Mouse (Mus musculus) olfactory bulb, adult 2 months (tissue): ENCODE results near the gene Gdf1. TPM values are rescaled to one million over a fixed set of nuclear protein-coding genes. Genes with fewer than 3 reads are reported as not detected.

Source experiments
- H3K27ac ChIP-seq: fragments of 200-500 bp; 2 replicates; pipeline ENCODE4 v1.5.1; 2012; ENCODE audit warnings: low read depth, low read length; ENCODE audit not compliant: insufficient read depth
- H3K4me1 ChIP-seq: fragments of 200-500 bp; 2 replicates; pipeline ENCODE4 v1.6.1; 2012; ENCODE audit warnings: low read length; ENCODE audit not compliant: control insufficient read depth, insufficient read depth
- H3K4me3 ChIP-seq: fragments of 200-500 bp; 2 replicates; pipeline ENCODE4 v1.5.1; 2012; ENCODE audit warnings: mild to moderate bottlenecking, low read depth, low read length, moderate library complexity; ENCODE audit not compliant: insufficient read depth
- CTCF ChIP-seq: fragments of 200-500 bp; IDR thresholded peaks from 2 replicates; pipeline ENCODE4 v1.5.1; 2012; ENCODE audit warnings: low read depth, mild to moderate bottlenecking, low read length, moderate library complexity; ENCODE audit not compliant: insufficient read depth
- POLR2A ChIP-seq: fragments of 200-500 bp; IDR thresholded peaks from 2 replicates; pipeline ENCODE4 v1.6.1; 2012; ENCODE audit warnings: mild to moderate bottlenecking, low read depth, low read length, moderate library complexity; ENCODE audit not compliant: insufficient read depth
- WGBS: fragments of 180-500 bp; shearing (Covaris S2); methylation state at CpG from one replicate; pipeline ENCODE4 v1.1.7; 2018; 5-methylcytosine and 5-hydroxymethylcytosine counted together
- polyA plus RNA-seq: library from polyadenylated mRNA; stranded (reverse); fragments of >200 nt; gene quantifications from 2 replicates; pipeline ENCODE4 v1.2.4, GENCODE M21; 2012; ENCODE audit warnings: low replicate concordance; ENCODE audit not compliant: missing spikeins, insufficient read depth, insufficient read length

Gdf1 gene
- polyA plus RNA-seq, 1 experiment = not detected

DNA sequence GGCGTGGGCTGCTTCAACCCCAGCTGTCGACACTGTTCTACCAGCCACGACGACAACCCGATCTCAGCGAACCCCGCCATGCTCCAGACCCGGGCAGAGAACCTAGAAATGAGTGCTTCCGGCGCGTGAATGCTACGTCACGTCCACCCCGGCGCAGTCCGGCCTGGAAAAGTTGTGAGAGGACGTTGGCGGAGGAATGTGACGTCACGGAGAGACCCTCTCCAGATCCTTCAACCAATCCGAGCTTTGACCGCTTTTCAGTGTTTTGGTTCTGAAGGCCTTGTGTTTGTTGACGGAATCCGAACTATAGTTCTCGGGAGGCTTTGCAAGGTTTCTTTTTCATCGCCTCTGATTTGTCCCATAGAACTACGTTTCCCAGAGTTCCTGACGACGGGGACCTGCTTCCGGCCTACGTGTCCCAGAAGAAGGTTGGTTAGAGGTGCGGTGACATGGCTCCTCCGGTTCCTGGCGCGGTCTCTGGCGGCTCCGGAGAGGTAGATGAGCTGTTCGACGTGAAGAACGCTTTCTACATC, 27.2 kb upstream of the Gdf1 start, which contains the start of the genes Ddx49 and Cope:
Gene Ddx49 (minus strand): TSS at position 132 of the 533 bp plus-strand sequence.
Gene Cope (plus strand): TSS at position 161 of the 533 bp plus-strand sequence.
- WGBS = under 1% methylated on average over 40 of the region's 40 CpGs
- no peak; the same call in 1 of the 2 replicates for TF ChIP-seq POLR2A
- TF ChIP-seq CTCF = no peak

DNA sequence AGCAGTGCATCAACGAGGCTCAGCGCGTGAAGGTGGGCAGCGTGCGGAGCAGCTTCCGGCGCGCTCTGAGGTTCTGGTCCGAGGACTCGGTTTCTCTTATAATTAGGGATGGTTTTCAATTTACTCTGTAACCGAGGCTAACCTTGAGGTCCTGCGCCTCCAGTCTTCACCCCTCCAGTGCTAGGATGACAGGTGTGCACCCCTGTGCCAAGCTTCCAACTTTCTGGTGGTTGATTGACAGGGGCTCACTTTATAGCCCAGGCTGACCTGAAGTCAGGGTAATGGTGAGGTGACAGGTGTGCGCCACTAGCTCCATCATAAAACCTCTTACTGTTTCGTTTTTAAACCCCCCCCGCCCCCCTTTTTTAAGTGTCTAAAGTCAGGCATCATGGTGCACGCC, 26.7 kb upstream of the Gdf1 start:
- WGBS = 3% methylated on average over 16 of the region's 16 CpGs
- H3K27ac ChIP-seq = 0 out of 2 replicates have a peak overlapping the region, but pooled peaks have one; percentile 32
- TF ChIP-seq CTCF = no peak
- H3K4me1 ChIP-seq = peaks cover 9% of the 10 kb centered on the region
- H3K4me3 ChIP-seq = peak overlapping the region; percentile 92

More for the DNA sequence above, 27.2 kb upstream of the Gdf1 start, which contains the start of the genes Ddx49 and Cope:
- 0 out of 2 replicates have a peak within 1 kb of the TSS, but pooled peaks have one; percentile 38 for H3K27ac ChIP-seq
- H3K4me3 ChIP-seq = peak within 1 kb of the TSS; percentile 92
- peaks cover 9% of the 10 kb centered on the region for H3K4me1 ChIP-seq

DNA sequence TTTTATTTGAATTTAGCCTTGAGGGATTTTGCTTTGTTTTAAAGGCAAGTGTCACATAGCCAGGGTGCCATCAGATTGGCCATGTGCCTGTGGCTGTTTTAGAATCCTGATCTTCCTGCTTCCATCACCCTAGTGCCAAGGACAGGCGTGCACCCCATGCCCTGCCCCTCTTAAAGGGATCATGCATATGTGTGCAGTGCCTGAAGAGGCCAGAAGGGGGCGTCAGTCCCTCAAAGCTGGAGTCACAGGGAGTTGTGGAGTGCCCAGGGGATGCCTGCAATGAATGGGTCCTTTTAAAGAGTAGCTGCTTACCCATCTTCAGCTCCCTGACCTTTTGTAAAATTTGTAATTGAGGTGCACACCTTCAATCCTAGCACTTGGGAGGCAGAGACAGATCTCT, 20.3 kb upstream of the Gdf1 start:
- H3K4me3 ChIP-seq = no peak overlapping the region
- no peak for TF ChIP-seq POLR2A
- TF ChIP-seq CTCF = peak; percentile 54; the same call in 1 of the 2 replicates
- no peak overlapping the region for H3K27ac ChIP-seq
- 17% methylated on average over 2 of the region's 2 CpGs for whole genome bisulfite sequencing
- H3K4me1 ChIP-seq = peaks cover 2% of the 10 kb centered on the region; the same call in 1 of the 2 replicates

DNA sequence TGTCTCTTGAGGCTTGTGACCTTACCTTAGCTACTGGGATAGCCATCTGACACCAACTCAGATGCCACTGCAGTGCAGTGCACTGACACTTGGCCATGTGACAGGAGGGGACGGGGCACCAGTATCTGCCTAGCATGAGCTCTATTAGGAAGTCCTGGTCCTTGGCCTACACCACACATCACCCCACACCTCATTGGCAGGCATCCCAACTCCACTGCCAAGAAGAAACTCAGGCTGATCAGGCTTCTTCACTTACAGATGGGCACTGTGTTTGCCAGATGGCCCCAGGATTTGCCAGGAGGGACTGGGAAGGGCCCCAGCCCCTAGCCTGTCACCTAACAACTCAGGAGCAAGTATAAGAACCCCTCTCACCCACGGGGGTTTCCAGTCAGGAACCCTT, 16.2 kb upstream of the Gdf1 start:
- Histone ChIP-seq H3K4me1 (peaks cover 15% of the 10 kb centered on the region), H3K27ac (no peak overlapping the region), H3K4me3 (no peak overlapping the region)
- TF ChIP-seq POLR2A (no peak), CTCF (no peak)
- 53% methylated on average over 2 of the region's 2 CpGs for WGBS

DNA sequence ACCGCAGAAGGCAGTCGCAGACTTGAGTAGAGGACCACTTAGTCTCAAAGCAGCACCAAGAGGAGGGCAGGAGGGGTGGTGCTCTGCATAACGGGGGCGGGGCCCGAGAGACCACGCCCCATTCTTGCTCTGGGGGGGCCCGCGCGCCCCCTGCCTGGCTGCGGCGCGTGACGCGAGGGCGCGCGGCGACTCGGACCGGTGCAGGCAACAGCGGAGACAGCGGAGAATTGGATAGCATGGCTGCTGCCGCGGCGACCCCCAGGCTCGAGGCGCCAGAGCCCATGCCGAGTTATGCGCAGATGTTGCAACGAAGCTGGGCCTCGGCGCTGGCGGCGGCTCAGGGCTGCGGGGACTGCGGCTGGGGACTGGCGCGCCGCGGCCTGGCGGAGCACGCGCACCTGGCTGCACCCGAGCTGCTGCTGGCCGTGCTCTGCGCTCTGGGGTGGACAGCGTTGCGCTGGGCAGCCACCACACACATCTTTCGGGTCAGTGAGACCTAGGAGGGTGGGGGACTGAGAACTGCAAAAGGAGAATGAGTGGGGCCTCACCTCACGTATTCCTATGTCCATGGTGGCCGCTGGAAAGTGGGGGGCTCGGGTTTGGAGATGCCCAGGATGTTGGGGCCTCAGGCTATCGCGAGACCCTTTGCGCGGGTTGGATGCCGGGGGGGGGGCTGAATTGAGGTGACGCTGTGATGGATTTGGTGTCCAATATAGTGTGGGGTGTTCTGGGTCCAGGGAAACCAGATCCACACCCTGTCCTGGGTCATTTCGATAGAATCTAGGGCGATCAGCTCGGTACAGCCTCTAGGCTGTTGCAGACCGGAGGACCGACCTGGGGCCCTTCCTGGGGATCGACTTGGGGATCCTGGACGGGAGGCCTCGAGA, 13.8 kb upstream of the Gdf1 start, which contains the start of gene Cers1:
Gene Cers1 (plus strand): TSS at position 152 of the 887 bp plus-strand sequence.
- Histone ChIP-seq H3K4me1 (peaks cover 17% of the 10 kb centered on the region), H3K4me3 (peak within 1 kb of the TSS; percentile 85), H3K27ac (peak within 1 kb of the TSS; percentile 87)
- 2% methylated on average over 66 of the region's 66 CpGs for WGBS
- no peak for TF ChIP-seq CTCF
- peak; percentile 73; the same call in 1 of the 2 replicates for TF ChIP-seq POLR2A

DNA sequence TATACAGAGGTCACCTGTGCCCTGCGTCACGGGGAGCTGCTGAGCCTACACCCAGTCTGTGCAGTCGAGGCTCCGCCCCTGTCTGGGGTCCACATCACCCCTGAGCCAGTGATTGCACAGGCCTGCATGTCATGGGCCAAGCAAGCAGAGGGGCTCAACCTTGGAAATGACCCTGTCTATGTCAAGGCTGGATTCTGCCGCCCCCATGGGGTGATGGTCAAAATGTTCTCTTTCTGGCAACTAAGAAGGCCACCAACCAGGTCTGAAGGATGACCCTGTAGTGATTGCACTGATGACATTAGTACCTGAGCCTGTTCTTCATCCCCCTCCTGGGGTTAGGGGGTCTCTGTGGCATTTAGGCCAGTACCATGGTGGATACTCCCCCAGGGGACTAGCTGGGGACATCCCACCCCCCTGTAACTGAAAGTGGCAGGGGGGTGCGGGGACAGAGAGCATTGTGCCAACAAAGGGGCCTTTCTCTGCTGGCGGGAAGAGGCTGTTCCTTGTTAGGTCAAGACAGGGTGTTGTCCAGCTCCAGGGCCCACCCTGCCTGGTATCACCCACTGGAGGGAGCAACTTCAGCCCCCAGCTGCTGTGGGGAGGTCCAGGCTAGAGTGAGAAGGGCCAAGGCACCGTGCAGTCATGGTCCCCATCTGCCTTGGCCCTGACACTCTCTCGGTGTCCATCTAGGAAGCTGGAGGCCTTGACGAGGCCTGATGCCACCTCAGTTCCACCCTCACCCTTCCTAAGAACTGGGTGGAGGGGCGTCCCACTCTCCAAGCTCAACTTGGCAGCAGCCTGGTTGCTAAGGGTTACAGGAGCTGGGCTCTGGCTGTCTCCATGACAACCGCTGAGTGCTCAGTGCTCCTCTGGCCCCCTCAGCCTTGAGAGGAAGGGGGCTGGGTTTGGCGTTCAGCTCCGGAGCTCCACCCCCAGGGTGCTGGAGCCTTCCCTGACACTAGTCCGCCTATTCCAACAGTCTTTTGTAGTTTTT, 12.8 kb upstream of the Gdf1 start:
- 5% methylated on average over 15 of the region's 15 CpGs for WGBS
- peak overlapping the region; percentile 87 for H3K27ac ChIP-seq
- peaks cover 17% of the 10 kb centered on the region for H3K4me1 ChIP-seq
- TF ChIP-seq POLR2A (no peak; the same call in 1 of the 2 replicates), CTCF (no peak)
- H3K4me3 ChIP-seq = peak overlapping the region; percentile 85

DNA sequence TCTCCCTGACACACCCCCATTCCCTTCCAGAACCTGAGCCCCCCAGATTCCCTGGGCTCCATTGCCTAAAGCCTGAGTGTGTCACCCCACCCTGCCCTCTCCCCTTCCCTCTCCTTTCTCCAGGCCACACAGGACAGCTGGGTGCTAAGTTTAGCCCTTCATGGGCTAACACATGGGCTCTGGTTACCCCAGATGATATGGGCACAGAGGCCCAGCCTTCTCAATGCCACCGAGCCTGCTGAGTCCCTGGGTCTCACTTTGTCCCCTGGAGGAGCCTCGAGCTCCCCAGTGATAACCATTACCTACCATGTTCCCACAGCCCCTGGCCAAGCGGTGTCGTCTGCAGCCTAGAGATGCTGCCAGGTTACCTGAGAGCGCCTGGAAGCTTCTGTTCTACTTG, 11.7 kb upstream of the Gdf1 start:
- WGBS = 67% methylated on average over 5 of the region's 5 CpGs
- Histone ChIP-seq H3K4me1 (peaks cover 21% of the 10 kb centered on the region), H3K4me3 (peak overlapping the region; percentile 85; the same call in 1 of the 2 replicates), H3K27ac (peak overlapping the region; percentile 8)
- TF ChIP-seq CTCF = no peak
- no peak for TF ChIP-seq POLR2A

DNA sequence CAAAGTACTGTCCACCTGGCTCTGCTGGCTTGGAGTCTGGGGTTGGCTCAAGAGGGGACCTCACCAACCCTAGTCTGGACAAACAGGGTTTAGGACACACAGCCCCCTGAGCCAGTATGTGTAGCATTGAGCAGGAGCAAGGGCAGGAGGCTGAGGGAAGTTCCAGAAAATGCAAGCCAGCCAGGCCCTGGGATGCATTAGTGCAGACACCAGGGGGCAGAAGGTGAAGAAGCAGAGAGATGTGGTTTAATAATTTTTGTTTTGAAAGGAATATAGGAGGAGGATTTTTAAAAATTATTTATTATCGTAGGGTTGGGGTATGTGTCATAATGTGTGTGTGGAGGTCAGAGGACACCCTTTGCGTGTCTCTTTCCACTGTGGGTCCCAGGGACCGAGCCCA, 5.9 kb upstream of the Gdf1 start:
- Histone ChIP-seq H3K4me3 (no peak overlapping the region), H3K27ac (no peak overlapping the region), H3K4me1 (peaks cover 6% of the 10 kb centered on the region)
- TF ChIP-seq POLR2A (no peak), CTCF (no peak)
- WGBS = 95% methylated on average over 3 of the region's 3 CpGs
